Mouse (Mus musculus): ENCODE data around the gene Cstad. TPM values are rescaled to one million over a fixed set of nuclear protein-coding genes. Genes with fewer than 3 reads are reported as not detected.

Gene Cstad
- polyA plus RNA-seq, 1 experiment from 2014 or later, result 1.6 TPM

Other genes starting within 250 kb of the Cstad start
- gene Sh3glb2, start 235.7 kb upstream of the Cstad start, polyA plus RNA-seq (2014; fragmentation: Nextera tagmentation; extraction: Ambion mirVana), result 140 and 143 TPM in 2 replicates
- gene Miga2, start 230.8 kb upstream of the Cstad start, polyA plus RNA-seq (2014; fragmentation: Nextera tagmentation; extraction: Ambion mirVana), result 27.3 and 32.3 TPM in 2 replicates
- gene Dolpp1, start 202.8 kb upstream of the Cstad start, polyA plus RNA-seq (2014; fragmentation: Nextera tagmentation; extraction: Ambion mirVana), result 51.6 and 54.2 TPM in 2 replicates
- 30.3 and 32.0 TPM in 2 replicates for gene Crat, start 179.2 kb upstream of the Cstad start, polyA plus RNA-seq (2014; fragmentation: Nextera tagmentation; extraction: Ambion mirVana)
- 71.7 and 79.8 TPM in 2 replicates for gene Ptpa, start 179.0 kb upstream of the Cstad start, polyA plus RNA-seq (2014; fragmentation: Nextera tagmentation; extraction: Ambion mirVana)
- 2.4 and 2.7 TPM in 2 replicates for gene Ier5l, start 120.8 kb upstream of the Cstad start, polyA plus RNA-seq (2014; fragmentation: Nextera tagmentation; extraction: Ambion mirVana)
- gene 1700001O22Rik, start 208.6 kb downstream of the Cstad start, polyA plus RNA-seq (2014; fragmentation: Nextera tagmentation; extraction: Ambion mirVana), result 0.87 and 2.1 TPM in 2 replicates
- gene Ntmt1, start 212.8 kb downstream of the Cstad start, polyA plus RNA-seq (2014; fragmentation: Nextera tagmentation; extraction: Ambion mirVana), result 102 and 103 TPM in 2 replicates
- 37.6 and 39.3 TPM in 2 replicates for gene Asb6, start 235.3 kb downstream of the Cstad start, polyA plus RNA-seq (2014; fragmentation: Nextera tagmentation; extraction: Ambion mirVana)
- gene Prrx2, start 239.9 kb downstream of the Cstad start, polyA plus RNA-seq (2014; fragmentation: Nextera tagmentation; extraction: Ambion mirVana), result 3.7 and 3.9 TPM in 2 replicates